Mouse (Mus musculus): ENCODE data around the gene Sorbs2. TPM values are rescaled to one million over a fixed set of nuclear protein-coding genes. Genes with fewer than 3 reads are reported as not detected.

Gene Sorbs2
- total RNA-seq, 2 experiments from 2014 or later = 69.1 to 83.1 TPM

DNA sequence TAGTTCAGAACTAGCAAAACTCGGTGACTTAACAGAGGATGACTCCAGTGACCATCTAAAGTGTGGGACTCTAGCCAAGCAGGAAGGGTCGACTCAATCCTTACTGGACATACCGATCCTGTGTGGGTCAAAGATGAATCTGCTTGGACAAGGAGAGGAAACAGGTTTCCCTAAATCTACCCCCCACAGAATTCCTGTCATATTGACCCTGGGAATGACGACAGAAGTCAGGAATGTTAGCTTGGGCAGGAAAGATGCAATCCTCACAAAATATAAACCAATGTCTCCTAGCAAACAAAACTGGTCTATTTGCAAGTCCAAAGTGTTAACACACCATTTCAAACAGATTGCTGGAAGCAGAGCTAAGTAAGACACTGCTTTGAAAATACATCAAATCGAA lies 118.8 kb downstream of the Sorbs2 start:
- no peak for DNase-seq

DNA sequence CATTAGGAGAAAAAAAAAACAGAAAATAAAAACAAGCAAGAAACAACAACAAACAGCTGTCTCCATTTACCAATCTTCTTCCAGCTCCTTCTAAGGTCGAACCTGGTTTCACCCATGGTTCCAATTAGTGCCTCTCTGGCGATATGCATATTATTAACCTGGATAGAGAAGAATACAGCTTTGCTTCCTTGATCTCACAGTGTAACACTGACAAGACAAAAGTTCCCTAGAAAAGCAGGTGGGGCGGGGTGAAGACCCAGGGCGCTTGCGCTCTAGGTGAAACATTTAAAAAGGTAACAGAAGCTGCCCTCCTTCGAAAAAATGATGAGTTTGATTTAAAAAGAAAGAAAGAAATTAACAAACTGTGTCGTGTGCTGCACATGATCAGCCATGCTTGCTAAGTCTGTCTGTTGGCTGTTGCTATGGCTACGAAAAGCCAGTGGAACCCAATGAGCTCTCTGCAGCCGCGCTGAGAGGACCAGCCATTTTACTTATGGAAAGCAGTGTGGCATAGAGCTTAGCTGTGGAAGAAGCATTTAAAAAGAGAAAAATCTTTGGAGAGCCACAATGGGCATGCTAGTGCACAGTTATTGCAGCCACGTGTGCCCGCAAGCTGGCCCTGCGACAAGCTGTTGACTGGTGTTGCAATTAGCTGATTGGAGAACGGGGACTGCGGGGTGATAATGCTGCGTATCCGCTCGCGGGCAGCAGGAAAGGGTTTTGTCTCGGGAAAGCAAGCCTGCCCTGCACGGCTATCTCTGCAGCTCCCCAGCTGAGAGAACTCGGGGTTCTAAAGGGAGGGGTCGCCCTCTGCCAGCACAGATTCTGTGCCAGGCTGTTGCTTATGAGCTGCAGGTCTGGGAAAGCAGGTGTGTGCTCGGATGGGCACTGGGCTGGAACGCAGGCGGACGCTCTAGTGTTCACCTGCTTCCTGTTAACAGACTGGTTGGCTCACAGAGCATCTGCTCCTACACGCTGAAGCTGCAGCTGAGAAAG lies 120.0 kb downstream of the Sorbs2 start:
- DNase-seq = peak; percentile 69

DNA sequence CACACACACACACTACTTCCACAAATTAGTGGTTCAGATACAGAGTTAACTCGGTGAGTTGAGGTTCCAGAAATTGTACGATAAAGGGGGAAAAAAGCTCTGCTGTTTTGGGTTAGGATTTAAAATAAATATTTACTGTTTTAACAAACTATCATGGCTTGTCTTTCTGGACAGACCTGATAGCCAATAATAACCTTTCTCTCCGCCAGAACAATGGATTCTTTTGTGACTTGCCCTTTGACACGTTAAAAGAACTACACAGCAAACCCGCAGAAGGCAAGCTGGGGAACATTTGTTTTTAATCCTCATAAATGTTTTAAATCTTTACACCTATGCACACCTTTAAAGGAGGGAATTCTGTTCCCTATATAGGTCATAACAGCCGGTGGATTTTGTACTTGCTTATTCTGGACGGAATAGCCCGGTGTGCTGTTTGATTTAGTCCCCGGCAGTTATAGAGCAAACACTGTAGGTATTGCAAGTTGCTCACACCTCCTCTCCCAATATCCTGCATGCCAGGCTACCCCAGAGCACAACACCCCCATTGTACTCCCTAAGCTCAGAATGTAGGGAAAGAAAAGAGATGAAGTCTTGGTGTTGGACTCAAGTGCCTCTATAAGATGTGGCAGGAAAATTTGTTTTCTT lies 121.0 kb downstream of the Sorbs2 start:
- DNase-seq = no peak

DNA sequence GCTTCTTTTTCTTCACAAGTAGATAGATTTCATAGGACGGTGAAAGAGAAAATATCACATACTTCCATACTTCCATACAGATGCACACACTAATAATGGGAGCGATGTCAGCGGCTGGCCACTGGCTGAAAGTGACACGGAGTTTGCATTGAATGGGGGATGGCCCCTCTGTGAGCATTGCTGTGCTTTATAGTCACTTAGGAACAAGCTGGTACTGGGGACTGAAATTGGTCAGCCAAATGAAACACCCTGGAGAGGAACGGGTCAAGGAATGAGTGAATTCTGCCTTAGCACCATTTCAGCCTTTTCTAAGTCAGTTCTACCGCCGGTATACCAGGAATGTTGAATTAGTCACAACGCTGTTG lies 121.5 kb downstream of the Sorbs2 start:
- no peak for DNase-seq

DNA sequence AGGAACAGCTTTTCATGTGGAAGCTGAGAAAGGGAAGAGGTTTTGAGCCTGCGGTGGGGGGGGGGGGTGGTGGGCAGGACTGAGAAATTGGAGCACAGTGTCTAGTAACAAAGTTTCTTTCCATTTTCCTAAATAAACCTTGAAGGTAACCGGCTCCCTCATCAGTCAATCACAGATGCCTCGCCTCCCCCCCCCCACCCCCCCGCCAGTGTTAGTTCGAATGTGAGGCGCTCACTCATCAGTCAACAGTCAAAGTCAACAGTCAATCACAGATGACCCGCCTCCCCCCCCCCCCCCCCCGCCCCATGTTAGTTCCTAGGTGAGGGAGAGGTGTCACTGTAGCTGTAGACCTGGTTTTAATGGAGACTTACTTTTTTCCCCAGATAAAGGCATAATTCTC lies 123.4 kb downstream of the Sorbs2 start:
- DNase-seq = no peak

DNA sequence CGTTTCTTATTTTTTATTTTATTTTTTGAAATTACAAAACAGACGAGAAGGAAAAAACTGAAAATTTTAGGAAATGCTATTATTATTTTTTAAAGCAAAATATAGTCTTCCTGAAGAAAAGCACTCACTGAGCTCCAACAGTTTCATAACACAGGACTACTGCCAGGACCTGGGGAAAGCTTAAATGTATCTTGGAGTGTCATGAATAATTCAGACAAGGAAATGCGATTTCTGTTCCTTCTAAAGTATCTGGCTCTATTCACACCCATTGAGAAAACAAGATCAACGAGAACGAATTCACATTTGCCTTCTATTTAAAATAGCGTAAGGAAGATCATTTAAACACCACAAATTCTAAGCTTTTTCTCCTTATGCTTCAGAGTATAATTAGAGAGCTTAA lies 127.6 kb downstream of the Sorbs2 start:
- DNase-seq = no peak

DNA sequence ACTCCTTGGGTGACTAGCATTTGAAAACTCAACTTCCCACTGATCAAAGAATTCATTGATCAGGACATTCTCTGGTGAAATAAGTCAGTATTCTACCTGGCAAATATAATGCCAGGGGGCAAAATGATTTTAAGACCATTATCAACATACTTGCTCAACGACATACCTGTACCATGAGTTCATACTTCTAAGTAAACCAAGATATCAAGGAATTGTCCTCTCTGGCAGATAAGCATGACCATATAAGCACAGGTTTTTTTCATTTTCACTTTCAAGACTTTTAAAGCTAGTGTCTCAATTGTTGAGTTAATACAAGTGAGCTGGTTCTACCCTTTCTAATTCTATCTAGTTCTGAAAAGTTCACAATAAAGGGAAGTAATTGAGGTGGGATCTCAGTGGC lies 130.2 kb downstream of the Sorbs2 start:
- no peak for DNase-seq

DNA sequence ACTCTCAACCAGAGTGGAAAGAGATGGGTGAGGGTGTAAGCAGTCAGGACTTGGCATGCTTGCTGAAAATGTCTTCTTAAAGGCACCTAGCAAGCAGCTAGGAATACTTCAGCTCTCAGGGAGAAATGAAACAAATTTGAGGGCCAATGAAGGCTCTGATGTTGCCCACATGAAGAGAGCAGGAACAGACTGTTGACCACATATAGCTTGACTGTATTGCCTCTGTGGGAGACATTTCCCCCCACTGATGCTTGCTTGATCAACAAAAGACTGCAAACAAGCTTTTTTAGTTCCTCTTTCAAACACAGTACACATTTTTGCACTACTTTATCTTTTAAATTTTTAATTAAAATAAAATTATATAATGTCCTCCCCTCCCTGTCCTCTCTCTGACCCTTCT lies 131.9 kb downstream of the Sorbs2 start:
- no peak for DNase-seq

DNA sequence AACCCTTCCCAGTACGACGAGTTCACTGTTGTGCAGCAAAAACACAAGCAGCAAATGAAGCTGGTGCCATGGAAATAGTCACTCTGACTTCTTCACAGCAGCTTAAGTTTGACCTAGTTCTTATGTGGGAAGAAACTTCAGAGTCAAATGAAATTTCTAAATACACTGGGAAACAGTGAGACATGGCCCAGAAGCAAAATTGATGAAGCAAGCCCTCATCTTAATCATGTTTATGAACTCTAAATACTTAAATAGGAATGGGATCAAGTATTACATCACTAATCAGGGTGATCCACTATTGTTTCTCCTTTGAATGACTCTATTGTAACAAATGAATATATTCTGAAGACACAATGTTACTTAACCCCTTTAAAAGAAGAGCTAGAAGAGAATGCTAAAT lies 137.1 kb downstream of the Sorbs2 start:
- no peak for DNase-seq

DNA sequence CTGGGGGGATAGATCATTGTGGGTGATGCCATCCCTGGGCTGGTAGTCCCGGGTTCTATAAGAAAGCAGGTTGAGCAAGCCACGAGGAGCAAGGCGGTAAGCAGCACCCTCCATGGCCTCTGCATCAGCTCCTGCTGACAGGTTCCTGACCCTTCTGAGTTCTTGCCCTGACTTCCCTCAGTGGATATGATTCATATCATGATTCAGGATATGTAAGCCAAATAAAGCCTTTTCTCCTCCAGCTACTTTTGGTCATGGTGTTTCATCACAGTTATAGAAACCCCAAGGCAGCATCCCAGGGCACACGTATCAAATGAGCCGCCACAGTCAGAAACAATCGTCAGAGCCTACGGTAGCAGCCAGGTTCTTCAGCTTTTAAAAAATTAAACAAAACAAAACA lies 141.5 kb downstream of the Sorbs2 start:
- DNase-seq = no peak

DNA sequence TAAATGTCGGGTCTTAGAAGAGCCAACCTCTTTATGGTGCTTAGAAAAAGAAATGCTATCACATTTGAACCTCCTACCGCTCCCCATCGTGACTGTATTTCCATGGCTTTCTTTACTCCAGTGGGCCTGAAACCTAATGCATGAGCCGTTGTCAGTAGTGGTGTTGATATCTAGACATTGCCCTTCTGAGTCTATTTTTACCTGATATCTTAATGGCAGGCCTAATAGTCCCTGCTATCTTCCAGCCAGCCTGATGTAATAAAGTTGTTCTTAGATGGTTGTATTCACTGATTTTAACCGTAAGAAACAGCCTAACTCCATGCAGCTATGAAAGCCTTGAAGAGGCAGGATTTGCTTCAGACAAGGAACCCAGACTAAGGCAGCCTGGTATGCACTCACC lies 142.4 kb downstream of the Sorbs2 start:
- no peak for DNase-seq

DNA sequence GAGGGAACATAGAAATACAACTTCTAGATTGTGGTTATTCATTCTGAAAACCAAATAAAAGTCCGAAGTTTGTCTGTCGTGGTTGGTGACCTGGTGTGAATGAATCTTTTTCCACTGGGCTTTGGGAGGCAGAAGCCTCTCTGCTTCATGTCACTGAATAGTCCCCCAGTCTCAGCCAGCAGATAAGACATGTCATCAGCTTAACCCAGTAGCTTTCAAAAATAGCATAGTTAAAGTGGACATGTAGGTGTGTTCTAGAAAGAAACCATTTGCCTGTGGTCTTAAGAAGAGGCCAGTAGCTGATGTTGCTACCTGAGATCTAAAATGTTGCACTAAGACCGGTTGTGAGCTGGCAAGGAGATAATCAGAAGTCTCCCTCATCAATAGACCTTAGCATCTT lies 150.4 kb downstream of the Sorbs2 start:
- DNase-seq = no peak

DNA sequence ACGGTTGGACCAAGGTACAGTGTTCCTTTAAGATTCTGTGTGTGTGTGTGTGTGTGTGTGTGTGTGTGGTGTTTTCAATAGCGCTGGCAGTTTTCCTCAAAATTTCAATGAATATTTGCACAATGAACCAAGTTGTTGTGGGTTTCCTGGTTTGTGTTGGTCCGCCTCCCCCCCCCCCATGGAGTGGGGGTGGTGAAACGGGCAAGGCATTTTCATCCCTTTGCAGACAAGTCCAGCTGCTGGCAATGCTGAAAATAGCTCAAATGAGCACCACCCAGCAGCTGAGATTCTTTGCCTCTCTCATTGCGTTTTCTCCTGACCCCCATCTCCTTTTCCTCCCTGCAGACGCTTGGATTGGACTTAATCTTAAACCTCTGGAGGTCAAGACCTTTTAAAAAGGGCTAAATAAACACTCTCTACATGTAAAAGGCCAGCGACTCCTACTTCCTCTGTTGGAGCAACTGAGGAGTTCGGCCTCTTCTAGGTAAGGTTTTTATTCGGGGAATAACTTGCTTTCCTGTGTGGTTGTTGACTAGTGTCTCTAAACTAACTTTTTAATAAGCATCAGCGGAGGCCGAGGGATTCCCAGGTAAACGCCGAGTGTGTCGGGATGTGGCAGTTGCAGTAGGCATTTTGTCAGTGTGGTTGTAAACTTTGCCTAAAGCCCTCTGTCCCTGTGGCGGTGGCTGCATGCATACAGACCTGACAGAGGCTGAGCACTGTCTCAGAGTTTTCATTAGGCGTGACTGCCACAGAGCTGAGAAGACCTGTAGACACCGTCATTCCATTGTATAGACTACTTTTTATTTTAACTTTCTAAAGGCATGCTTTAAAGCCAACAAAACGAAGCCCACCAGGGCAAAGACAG lies 151.1 kb downstream of the Sorbs2 start:
- peak; percentile 34 for DNase-seq

DNA sequence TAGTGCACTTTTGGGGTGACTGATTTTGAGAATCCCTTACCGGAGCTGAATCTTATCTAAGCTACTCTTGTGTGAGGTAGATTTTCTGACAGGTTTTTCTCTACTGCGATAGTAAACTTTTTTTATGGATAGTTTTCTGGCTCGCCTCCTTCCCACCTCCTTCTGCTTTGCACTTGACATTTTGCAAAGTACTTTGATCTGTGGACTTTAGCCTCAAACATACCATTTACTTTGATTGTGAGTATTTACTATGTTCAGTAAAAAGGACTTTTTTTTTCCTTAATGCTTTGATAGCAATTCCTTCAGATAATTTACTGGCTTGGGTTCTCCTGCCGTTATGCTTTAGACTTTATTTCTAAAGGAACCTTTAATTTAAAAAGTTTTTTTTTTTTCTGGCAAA lies 151.9 kb downstream of the Sorbs2 start:
- no peak for DNase-seq

DNA sequence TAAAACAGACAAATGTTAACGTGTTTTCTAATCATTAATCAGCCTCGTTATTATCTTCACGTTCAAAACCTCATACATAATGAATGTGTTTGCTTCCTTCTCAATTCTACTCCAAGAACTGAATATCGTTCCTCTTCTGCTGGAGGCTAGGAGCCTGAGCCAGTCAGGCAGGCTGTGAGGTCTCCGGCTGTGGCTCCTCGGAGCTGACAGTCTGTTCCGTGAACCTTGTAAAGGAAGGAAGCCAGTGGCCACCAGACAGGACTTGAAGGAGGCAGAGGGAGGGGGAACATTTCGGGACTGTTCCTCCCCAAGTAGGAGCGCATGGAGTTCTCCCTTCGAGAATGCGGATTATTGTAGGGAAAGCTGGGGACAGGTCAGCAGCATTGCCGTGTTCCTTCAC lies 153.0 kb downstream of the Sorbs2 start:
- no peak for DNase-seq

DNA sequence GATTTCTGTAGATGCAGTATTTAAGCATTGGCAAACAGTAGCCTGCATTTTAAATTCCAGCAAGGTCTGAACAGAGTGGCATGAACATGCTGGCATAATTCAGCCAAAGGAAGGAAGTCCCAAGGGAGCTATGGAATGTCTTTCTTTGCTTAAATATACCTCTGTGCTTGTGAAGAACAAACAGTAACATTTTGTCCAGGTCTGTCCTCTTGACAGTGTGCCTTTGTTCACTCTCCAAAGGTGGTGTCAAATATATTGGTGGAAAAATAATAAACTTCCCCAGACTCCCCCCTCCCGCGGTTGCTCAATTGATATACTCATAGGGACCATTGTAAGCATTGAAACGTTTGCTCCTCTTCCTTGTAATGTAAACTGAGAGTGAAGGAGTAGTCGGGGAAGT lies 154.0 kb downstream of the Sorbs2 start:
- no peak for DNase-seq

DNA sequence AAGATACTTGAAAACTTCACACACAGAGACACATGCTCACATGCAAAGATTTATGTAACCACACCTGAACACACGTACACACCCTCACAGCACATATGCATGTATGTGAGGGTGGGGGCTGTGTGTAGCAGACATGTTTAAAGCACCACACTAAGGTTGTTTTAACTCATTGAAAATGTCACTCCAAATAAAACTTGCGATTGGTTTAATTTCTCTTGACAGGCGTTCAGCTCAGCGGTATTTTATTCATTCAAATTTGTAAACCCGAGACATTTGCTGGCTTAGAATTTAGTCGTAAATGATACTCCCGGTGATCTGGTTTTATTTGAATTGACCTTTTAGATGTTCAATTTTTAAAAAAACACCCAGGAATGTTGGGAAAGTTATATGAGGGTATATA lies 158.6 kb downstream of the Sorbs2 start:
- no peak for DNase-seq

DNA sequence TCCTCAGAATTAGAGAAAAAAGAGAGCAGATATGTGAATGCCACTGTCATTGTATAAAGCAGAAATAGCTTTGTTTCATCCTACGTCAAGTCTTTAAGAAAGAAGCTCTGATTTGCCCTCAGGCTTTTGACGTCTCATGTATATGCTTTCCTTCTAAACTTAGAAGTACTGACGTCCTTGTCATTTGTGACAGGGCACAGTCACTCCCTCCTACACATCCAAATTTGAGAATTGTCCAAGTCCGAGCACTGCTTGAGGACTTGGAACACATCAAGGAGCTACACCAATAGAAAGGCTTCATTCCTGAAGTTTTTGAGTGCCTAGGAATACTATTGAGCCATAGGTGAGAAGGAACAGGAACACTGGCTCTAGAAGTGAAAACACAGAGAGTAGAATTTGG lies 165.6 kb downstream of the Sorbs2 start:
- DNase-seq = no peak

DNA sequence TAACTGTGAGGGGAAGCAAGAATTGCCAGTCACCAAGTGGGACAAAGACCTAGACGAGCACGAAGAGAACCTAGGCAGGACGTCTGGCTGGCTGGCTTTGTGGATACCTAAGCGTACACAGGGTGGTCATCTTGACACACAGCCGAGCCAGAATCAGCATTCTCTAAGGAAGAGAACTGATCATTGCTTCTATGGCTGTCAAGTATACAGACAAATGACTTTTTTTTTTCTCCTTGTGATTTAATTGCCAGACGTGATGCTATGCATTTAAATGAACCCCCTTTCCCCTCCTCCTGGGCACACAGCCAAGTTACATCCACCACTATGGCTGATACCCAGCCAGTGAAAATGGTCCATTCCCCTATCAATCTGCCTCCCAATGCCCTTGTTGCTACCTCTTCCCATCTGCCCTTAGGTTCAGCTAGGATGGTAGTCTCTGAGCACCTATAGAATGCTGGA lies 168.3 kb downstream of the Sorbs2 start:
- no peak for DNase-seq

DNA sequence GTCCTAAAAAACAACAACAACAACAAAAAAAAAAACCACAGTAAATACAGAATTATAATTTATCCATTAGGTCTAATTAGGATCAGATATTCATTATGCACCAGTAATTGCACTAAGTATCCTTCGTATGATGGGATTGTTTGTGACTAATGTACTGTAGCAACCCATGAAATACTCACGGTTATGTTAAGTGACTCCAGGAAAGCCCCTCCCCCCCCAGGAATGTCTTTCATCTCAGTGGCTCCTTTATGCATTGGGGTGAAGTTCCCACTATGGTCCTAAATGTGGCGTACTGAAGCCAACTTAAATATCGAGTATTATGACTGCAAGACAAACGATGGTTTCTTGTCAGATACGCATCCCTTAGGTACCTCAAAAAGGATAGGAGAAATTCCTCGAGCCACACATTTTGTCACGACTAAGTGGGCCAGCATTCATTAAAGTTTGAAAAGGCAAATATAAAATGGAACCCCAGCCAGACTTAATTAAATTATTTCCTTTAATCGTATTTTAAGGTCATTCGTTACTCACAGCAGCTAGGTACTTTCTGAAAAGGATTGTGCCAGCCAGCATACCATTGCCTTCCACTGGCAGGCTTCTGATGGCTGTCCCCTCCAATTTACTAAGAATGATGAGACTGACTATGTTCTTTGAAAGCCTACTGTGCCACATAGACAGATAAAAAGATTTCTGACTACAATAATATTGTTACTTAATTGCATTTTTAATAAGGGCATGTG lies 169.7 kb downstream of the Sorbs2 start:
- no peak for DNase-seq

DNA sequence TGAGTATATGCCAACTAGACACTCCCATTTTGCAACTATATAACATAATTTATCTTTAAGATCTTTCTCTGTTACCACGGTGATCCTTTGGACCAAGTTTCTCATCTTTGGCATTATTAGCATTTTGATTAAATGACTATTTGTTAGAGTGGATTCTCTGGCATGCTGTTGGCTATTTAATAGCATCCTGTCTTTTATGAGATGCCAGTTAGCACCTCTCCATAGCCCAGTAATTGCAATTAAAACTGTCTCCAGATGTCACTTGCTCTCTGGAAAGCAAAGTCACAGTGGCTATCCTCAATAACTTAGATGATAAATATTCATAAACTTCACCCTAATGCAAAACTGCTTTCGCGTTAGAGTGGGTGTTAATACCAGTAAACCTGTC lies 170.3 kb downstream of the Sorbs2 start:
- no peak for DNase-seq

DNA sequence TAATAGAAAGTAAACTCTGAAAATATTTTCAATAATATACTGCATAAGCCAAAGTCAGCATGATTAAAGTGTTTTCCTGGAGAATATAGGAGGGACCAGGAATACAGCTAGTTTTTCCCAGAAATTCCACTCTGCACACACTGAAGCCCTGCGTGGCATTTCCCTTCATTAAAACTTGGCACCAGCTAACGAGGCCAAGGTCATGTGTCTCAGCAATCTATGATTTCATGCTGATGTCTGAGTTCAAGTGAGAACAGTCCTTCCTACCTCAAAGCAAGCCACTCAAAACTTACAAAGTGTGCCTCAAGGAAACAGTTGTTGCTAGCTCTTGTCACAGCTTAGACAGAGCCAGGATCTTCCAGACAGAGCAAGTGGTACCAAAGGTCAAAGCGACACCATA lies 173.6 kb downstream of the Sorbs2 start:
- peak; percentile 62 for DNase-seq
